Mouse (Mus musculus): ENCODE results near the gene Ldlrad3.
A peak's percentile ranks its signal among the peaks of the same experiment; 100 is the strongest.

GRCm38 (mm10) chr2:102038895-102039667 is 147.1 kb downstream of the Ldlrad3 start:
- TF ChIP-seq POLR2A (IDR thresholded peaks at IDR 0.05; ENCODE audit: insufficient read depth, low read depth, low read length) (no peak), CTCF (IDR thresholded peaks at IDR 0.05) (peak; percentile 39), EP300 (IDR thresholded peaks at IDR 0.05; ENCODE audit: insufficient read depth, low read depth, low read length) (no peak)
